Mouse (Mus musculus) lung, postnatal 0 days (tissue): ENCODE data around the gene Siah3.

Source experiments
- CTCF ChIP-seq: IDR thresholded peaks from 2 replicates; pipeline ENCODE4 v1.5.1; 2016; ENCODE audit warnings: antibody characterized with exemption, mild to moderate bottlenecking
- EP300 ChIP-seq: IDR thresholded peaks from 2 replicates; pipeline ENCODE4 v1.6.1; 2016; ENCODE audit warnings: antibody characterized with exemption, mild to moderate bottlenecking, control low read depth

DNA sequence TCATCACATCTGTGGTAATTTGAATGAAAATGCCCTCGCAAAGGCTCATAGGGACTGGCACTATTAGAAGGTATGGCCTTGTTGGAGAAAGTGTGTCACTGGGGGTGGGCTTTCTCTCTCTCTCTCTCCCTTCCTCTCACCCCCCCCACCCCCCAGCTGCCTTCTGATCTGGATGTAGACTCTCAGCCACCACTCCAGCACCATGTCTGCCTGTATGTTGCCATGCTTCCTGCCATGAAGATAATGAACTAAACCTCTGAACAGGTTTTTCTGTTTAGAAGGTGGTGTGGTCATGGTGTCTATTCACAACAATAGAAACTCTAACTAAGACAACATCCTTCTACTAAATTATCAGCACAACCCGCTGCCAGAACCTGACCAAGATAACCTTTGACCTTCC, 48.5 kb downstream of the Siah3 start:
- no peak for TF ChIP-seq CTCF
- TF ChIP-seq EP300, result no peak
